Mouse (Mus musculus) v-Abl transformed pro-B cells (cell line): ENCODE measurements around the gene Afm.

Source experiments
- in situ Hi-C, 2 experiments: fragments of 400-800 bp; cut with MboI; formaldehyde crosslinking; loops; one replicate each; pipeline ENCODE4 v1.15.1; 2025; ENCODE audit not compliant: unreplicated experiment in 2 of 2

The Afm gene

GRCm38 (mm10) chr5:90518356-90519100 lies at the start of gene Afm:
Gene Afm (plus strand): TSS chr5:90518932.
- in situ Hi-C loops: no loop called here

DNA sequence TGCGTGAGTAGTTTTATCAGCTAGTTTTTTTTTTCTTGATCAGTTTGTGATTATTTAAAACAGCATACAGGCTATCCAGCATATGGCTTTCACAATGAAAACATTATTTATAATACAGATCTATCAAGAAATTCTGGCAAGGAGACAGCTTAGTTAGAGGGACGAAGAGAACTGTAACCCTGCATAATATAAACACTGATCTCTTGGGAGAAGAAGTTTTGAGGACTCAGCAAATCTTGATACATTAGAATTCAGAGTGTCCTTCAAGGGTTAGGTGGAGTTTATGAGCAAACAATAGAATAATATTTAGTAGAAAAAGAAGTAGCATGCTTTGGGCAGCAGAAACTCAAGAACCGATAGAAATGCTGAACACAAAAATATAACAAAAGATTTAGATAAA lies 47.9 kb upstream of the Afm start:
- in situ Hi-C loops: no loop called here

- in situ Hi-C loops: no loop called here
Observed at GRCm38 (mm10) chr5:90473902-90474301, 44.8 kb upstream of the Afm start.

- in situ Hi-C loops: no loop called here
Observed at GRCm38 (mm10) chr5:90474369-90474768, 44.4 kb upstream of the Afm start.

DNA sequence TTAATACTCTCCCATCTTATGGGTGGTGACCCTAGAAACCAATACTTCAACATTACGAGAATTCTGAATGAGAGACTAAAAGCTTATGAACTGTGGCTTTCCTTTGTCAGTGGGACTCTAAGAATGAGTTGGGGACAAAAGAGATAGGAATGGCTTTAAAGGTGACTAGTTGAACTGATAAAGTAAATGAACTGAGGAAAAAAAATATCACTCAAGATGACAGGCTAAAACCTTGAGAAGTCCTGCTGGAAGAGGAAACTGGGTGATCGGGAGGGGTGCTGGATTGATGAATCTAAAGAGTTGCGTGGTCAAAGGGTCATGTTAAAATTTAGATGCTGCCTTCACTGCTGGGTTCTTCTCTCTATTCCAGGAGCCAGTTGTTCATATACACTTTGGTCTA lies 42.0 kb upstream of the Afm start:
- in situ Hi-C loops: no loop called here

DNA sequence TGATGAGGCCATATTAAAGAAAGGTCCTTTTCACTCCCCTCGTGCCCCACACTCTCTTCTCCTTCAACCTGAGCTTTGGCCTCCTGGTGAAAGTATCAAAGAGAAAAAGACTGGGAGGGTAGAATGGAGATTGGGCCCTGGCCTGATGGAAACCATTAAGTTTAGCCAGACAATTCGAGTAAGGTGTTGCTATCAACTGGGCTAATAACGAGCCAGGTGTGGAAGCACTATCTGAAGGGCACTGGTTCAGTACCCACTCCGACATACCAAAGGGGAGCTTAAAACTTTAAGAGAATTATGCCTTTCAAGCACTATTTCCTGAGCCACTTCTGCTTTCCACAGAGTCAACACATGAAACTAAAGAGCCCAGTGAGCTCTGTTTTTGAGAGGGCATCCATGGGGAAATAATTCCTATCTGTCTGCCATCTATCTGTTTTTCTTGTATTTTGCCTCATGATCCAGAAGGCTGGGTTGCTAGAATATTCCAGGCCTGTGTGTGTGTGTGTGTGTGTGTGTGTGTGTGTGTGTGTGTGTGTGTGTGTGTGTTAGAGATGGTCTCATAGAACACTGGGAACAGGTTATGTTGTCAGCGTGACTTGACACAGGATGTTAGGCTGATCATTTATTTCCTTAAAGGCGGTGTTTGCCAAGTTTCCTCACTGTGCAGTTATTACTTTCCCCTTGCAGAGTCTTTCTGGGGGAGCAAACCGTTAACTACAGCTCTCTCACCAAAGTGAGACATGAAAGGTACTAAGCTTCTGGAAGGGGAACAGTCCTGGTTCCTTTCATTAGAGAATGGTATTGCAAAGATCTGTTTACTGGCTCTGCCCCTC lies 41.2 kb upstream of the Afm start:
- in situ Hi-C loops: no loop called here

DNA sequence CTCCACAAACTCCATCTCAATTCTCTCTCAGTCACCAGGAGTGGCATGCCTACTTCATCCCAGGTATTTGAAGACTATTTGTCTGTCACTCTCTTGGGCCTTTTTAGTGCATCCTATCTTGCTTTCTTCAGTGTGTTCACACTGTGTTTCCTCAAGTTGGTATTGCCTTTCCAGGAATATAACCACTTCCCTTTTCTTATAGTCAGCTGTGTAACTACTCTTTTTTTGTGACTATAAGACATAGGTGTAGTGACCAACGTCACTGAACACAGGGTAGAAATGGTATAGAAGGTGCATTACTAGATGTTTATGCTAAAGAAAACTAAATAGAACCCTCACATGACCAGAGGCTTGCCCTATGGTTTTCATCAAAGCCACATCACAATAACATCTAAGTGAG lies 39.8 kb upstream of the Afm start:
- in situ Hi-C loops: no loop called here

GRCm38 (mm10) chr5:90485597-90485996 lies 33.1 kb upstream of the Afm start:
- in situ Hi-C loops: no loop called here

DNA sequence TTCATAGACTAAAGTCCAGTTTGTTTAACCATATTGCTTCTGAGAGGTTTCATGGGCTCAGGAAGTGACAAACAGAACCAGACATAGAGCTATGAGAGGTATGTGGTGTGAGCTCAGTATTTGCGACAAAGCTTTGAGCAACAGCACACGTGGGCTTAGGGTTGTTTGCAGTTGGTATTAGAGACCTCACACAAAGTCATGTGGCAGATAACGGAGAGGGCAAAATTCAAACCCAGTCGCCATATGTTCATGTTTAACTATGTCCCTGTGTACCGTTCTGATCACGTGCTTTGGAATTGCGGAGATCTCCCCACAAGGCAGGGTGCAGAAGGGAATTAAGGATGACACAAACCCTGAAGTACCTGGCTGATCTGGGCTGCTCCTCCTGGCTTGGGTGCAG lies 30.4 kb upstream of the Afm start:
- in situ Hi-C loops: no loop called here

- in situ Hi-C loops: no loop called here
Observed at GRCm38 (mm10) chr5:90490518-90490917, 28.2 kb upstream of the Afm start, which contains the start of gene Afp. Gene Afp (plus strand): TSS chr5:90490737.

GRCm38 (mm10) chr5:90492440-90492839 lies 26.3 kb upstream of the Afm start:
- in situ Hi-C loops: no loop called here

GRCm38 (mm10) chr5:90494308-90494707 lies 24.4 kb upstream of the Afm start:
- in situ Hi-C loops: no loop called here

DNA sequence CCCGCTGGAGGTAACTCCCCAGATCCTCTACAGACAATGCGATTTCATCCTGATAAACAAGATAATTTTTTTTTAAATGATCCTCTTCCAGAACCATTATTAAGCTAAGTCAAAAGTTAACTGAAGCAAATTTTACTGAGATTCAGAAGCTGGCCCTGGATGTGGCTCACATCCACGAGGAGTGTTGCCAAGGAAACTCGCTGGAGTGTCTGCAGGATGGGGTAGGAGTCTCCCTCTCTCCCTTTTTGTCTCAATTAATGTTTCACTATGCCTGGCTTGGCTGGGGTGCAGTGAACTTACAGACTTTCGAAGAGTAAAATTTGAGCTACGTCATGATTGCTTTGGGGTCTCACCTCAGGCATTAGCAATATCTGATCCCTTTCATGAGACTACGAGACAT lies 19.2 kb upstream of the Afm start:
- in situ Hi-C loops: no loop called here

DNA sequence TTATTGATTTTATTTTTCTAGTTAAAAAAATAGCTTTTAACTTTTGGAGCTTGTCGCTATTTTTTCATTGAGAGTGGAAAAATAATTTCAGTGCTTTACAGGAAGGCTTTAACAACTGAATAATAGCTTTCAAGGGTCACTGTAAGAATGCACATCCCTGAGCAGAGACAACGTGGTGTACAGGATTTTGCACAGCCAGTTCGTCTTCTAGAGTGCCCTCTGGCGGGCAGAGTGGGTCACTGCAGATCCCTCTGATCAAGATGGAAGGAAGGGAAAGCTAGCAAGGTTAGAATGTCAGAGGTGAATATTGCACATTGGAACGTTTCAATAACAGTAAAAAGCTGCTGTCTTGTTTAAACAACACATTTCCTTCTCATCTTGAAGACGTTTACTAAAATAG lies 18.0 kb upstream of the Afm start:
- in situ Hi-C loops: loop anchor here (5.0 kb wide), 1 partner anchor 298 kb away; no protein-coding TSS in a partner anchor

DNA sequence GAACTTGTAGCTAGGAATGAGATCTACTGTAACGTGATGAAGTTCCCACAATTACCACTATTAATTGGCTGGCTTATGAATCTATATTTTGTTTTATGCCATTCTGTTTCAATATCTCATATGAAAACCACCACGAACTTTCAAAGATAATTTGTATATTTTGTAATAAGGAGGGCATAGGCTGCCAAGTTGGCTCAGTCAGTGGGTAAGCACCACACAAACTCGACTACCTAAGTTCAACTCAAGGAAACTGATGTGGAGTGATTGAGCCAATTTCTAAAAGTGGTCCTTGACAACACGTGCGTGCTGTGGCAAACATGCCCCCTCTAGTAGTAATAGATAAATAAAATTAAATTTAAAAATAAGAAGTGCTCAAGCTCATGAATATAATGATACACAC lies 17.0 kb upstream of the Afm start:
- in situ Hi-C loops: loop anchor here (5.0 kb wide), 1 partner anchor 299 kb away; no protein-coding TSS in a partner anchor

- in situ Hi-C loops: loop anchor here (5.0 kb wide), 1 partner anchor 302 kb away; no protein-coding TSS in a partner anchor
Observed at GRCm38 (mm10) chr5:90504742-90505141, 14.0 kb upstream of the Afm start.

DNA sequence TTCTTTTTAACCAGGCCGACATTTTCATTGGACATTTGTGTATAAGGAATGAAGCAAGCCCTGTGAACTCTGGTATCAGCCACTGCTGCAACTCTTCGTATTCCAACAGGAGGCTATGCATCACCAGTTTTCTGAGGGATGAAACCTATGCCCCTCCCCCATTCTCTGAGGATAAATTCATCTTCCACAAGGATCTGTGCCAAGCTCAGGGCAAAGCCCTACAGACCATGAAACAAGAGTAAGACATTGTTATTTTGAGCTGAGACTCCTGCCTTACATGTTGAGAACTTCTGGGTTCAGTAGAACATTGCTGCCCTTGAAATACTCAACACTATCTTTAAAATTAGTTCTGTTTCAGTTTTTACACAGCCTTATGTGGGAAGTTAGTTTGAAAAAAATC lies 12.2 kb upstream of the Afm start:
- in situ Hi-C loops: no loop called here

- in situ Hi-C loops: no loop called here
Observed at GRCm38 (mm10) chr5:90507411-90507949, 11.3 kb upstream of the Afm start.

DNA sequence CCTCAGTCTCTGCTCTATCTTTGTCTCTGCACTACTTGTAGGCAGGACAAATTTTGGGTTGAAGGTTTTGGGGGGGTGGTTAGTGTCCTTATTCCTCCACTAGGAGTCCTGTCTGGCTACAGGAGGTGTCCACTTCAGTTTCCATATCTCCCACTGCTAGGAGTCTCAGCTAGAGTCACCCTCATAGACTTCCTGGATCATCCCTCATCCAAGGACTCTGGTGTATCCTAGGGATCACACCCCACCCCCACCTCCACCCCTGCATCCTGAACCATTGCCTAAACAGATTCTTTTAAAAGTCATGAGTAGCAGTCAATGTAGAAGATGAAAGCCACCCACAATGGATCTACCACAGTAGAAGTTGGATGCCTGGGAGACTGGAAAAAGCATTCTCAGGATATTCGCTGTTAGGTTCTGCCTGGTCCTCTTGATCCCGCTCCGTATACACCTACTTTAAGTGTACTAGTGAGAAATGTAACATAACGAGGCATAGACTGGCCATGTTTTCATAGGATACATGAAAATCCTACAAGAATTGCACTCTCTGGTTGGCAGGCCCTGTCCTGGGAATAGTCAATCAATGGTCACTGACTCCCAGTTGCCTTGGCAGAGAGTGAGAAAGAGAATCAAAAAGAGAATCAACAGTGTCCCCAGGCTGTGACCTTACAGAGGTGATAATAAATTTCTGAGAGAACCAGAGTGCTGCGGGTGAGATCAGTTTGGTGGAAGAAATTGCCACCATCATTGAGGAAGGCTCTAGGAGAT lies 8.7 kb upstream of the Afm start:
- in situ Hi-C loops: no loop called here

DNA sequence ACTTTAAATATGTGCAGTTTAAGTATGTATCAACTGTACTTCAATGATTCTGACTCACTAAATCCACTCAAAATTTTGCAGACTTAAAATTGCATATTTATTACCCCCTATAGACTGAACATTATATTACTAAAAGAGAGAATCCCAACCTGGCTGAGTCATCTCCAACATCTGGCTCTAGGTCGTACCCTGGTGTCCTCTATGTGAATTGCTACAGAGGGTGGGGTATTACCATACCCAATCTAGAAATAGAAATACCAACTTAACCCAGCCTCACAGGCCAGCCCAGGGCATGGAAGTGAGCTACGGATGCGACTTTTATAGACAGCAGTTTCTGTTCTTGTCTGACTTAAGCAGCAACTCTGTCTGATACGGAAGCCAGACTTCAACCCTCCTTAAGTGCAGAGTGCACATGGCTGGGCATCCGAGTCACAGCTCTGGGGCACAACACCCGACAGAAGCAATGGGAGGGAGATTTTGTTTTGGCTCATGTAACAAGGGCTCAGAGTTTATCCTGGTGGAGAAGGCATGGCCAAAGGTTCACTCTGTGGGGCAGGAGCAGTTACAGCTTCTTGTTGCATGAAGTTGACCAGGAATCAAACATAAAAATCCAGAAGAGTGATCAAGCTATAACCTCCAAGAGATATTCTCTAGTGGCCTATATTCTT lies 6.3 kb upstream of the Afm start:
- in situ Hi-C loops: no loop called here
